Mouse (Mus musculus): Measurements from ENCODE around the gene 2810004N23Rik. TPM values are rescaled to one million over a fixed set of nuclear protein-coding genes. Genes with fewer than 3 reads are reported as not detected.

The 2810004N23Rik gene
- polyA plus RNA-seq, 1 experiment: 17.1 TPM

DNA sequence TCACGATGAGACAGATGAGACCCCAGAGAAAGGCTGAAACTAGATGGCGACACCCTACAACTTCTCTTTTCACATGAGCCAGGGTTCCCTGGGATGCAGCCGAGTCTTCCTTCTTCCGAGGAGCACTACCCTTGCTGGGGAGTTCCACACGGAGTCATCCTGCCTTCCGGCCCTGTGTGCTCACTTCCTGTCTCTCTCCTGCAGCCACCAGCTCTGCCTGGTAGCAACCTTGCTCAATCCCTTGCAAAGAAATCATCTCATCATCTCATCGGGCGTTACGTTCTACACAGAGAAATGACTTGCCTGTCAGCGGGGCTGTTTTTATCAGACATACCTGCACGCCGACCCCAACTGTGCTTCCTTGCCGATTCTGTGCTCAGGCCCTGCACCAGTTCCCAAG lies 32.9 kb downstream of the 2810004N23Rik start:
- Histone ChIP-seq H3K4me1 (ENCODE audit: control insufficient read depth, insufficient read depth, low read length) (no peaks in the 10 kb centered on the region), H3K27ac (ENCODE audit: insufficient read depth, low read length) (no peak overlapping the region), H3K4me3 (ENCODE audit: insufficient read depth, low read length) (no peak overlapping the region)
- TF ChIP-seq CTCF (IDR thresholded peaks at IDR 0.05; ENCODE audit: extremely low read depth, insufficient read depth, low read length) (no peak), POLR2A (IDR thresholded peaks at IDR 0.05; ENCODE audit: extremely low read depth, insufficient read depth, low read length) (no peak)

DNA sequence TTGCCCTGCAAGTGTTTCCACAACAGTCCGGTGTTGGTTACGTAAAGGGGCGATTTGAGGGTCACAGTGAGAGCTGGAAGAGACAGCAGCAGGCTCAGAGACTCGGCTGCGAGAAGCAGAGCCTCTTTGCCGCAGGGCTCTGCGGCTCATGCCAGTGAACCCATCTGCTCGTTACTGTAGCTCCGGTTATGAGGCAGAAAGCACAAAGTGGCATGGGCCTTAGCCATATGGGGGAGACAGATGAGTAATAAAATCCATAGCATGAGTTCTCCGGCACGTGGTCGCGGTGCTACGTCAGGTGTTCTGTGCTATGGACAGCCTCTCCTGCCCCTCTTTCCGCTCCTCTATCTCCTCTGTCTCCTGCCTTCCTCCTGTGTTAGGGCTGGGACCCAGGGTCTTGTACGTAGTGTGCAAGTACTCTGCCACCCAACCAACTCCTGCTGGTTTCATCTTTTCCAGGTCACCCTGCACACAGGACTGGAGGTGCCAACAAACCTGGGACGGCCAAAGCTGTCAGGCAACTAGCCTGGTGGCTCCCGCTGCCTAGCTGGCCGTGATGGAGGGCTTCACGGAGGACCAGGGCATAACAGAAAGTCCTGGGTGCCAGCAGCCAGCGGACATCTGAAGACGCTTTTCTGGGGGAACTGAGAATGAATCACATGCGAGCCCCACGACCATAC lies 34.2 kb downstream of the 2810004N23Rik start:
- Histone ChIP-seq H3K4me3 (ENCODE audit: insufficient read depth, low read length) (no peak overlapping the region), H3K4me1 (ENCODE audit: control insufficient read depth, insufficient read depth, low read length) (no peaks in the 10 kb centered on the region), H3K27ac (ENCODE audit: insufficient read depth, low read length) (no peak overlapping the region)
- TF ChIP-seq POLR2A (IDR thresholded peaks at IDR 0.05; ENCODE audit: extremely low read depth, insufficient read depth, low read length) (no peak), CTCF (IDR thresholded peaks at IDR 0.05; ENCODE audit: extremely low read depth, insufficient read depth, low read length) (no peak)

DNA sequence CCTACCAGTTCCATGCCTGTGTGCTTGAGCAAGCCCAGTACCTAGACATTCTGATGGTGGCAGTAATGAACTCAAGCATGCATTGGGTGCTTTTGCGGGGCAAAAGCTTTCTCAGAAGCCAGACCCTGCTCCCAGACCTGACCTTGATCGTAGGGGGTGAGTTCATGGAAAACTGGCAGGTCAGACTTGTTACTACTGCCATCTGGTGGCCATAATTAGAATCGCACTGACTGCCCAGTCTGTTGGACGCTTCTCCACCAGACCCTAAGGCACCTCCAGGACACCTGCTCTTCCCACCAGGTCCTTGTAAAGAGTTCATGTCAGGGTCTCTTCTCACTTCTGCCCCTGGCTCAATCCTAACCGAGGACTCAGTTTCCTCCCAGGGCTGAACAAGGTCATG lies 35.5 kb downstream of the 2810004N23Rik start:
- Histone ChIP-seq H3K4me1 (ENCODE audit: control insufficient read depth, insufficient read depth, low read length) (no peaks in the 10 kb centered on the region), H3K27ac (ENCODE audit: insufficient read depth, low read length) (no peak overlapping the region), H3K4me3 (ENCODE audit: insufficient read depth, low read length) (no peak overlapping the region)
- peak; percentile 73 for TF ChIP-seq CTCF (IDR thresholded peaks at IDR 0.05; ENCODE audit: extremely low read depth, insufficient read depth, low read length)
- no peak for TF ChIP-seq POLR2A (IDR thresholded peaks at IDR 0.05; ENCODE audit: extremely low read depth, insufficient read depth, low read length)

GRCm38 (mm10) chr8:124826658-124827057 lies 36.3 kb downstream of the 2810004N23Rik start:
- TF ChIP-seq CTCF (IDR thresholded peaks at IDR 0.05; ENCODE audit: extremely low read depth, insufficient read depth, low read length): no peak
- Histone ChIP-seq H3K27ac (ENCODE audit: insufficient read depth, low read length) (no peak overlapping the region), H3K4me3 (ENCODE audit: insufficient read depth, low read length) (no peak overlapping the region), H3K4me1 (ENCODE audit: control insufficient read depth, insufficient read depth, low read length) (no peaks in the 10 kb centered on the region)

DNA sequence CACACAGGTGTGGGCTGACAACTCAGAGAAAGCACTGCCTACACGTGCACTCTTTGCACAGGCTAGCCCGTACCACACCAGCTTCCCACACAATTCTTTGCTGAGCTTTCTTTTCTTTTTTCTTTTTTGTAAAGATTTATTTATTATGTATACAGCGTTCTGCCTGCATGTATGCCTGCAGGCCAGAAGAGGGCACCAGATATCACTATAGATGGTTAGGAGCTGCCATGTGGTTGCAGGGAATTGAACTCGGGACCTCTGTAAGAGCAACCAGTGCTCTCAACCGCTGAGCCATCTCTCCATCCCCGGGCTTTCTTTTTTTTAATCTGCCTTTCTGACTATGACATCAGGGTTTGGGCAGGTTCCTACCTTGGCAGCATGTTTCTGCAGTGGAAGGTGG lies 39.4 kb downstream of the 2810004N23Rik start:
- Histone ChIP-seq H3K27ac (ENCODE audit: insufficient read depth, low read length) (no peak overlapping the region), H3K4me1 (ENCODE audit: control insufficient read depth, insufficient read depth, low read length) (no peaks in the 10 kb centered on the region), H3K4me3 (ENCODE audit: insufficient read depth, low read length) (no peak overlapping the region)
- TF ChIP-seq POLR2A (IDR thresholded peaks at IDR 0.05; ENCODE audit: extremely low read depth, insufficient read depth, low read length) (no peak), CTCF (IDR thresholded peaks at IDR 0.05; ENCODE audit: extremely low read depth, insufficient read depth, low read length) (no peak)

DNA sequence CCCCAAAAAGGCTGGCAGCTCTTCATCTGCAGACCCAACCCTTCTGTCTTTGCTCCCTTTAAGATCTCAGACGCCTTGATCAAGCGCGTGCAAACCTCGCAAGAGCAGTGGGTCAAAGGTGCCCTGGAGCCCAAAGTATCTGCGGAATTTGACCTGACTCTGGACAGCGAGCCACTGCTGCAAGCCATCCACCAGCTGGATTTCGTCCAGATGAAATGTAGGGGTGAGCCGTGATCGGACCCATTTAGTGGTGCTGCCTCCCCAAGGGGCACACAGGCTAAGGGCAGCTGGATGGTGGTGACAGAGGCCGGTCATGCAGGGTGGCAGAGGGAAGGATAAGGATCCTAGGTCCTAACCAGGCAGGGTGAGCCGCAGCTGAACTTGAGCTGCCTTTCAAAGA lies 42.8 kb downstream of the 2810004N23Rik start:
- Histone ChIP-seq H3K27ac (ENCODE audit: insufficient read depth, low read length) (no peak overlapping the region), H3K4me3 (ENCODE audit: insufficient read depth, low read length) (no peak overlapping the region), H3K4me1 (ENCODE audit: control insufficient read depth, insufficient read depth, low read length) (no peaks in the 10 kb centered on the region)
- TF ChIP-seq POLR2A (IDR thresholded peaks at IDR 0.05; ENCODE audit: extremely low read depth, insufficient read depth, low read length) (no peak), CTCF (IDR thresholded peaks at IDR 0.05; ENCODE audit: extremely low read depth, insufficient read depth, low read length) (no peak)

- Histone ChIP-seq H3K4me3 (ENCODE audit: insufficient read depth, low read length) (no peak overlapping the region), H3K27ac (ENCODE audit: insufficient read depth, low read length) (no peak overlapping the region), H3K4me1 (ENCODE audit: control insufficient read depth, insufficient read depth, low read length) (no peaks in the 10 kb centered on the region)
- TF ChIP-seq POLR2A (IDR thresholded peaks at IDR 0.05; ENCODE audit: extremely low read depth, insufficient read depth, low read length) (no peak), CTCF (IDR thresholded peaks at IDR 0.05; ENCODE audit: extremely low read depth, insufficient read depth, low read length) (no peak)
These were observed 43.3 kb downstream of the 2810004N23Rik start for GRCm38 (mm10) chr8:124819612-124820115.

DNA sequence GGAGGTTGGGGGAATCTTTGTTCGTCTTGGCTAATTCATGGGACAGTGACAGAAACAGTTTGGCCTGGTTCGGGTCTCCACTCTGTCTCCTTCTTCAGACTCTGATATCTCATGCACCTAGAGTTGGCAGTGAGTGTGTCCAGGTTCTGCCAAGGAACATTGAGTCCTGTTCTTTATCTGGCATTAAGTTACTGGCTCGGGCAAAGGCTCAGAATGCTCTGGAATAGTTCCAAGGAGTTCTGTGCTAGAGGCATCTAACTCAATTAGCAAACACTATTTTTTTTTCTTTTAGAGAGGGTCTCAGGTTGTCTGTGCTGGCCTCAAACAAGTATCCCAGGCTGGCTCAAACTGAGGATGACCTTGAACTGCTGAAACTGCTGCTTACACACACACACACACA lies 45.6 kb downstream of the 2810004N23Rik start:
- Histone ChIP-seq H3K4me1 (ENCODE audit: control insufficient read depth, insufficient read depth, low read length) (no peaks in the 10 kb centered on the region), H3K27ac (ENCODE audit: insufficient read depth, low read length) (no peak overlapping the region)

DNA sequence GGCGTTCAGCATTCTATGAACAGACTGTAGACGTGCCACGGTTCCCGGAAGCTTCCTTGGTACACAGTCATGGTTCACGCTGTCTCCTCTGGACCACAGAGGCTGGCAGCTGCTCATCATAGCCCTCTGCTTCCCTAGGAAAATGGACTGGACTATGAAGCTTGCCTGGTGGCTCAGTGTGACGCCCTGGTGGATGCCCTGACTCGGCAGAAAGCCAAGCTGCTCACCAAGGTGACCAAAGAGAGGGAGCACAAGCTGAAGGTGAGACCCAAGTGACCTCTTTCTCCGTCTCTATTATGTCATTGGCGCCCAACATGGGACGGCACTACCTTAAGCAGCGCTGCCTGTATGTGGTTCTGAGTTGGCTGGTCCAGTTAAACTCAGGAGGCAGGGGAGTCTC lies 46.1 kb downstream of the 2810004N23Rik start:
- no peak for TF ChIP-seq CTCF (IDR thresholded peaks at IDR 0.05; ENCODE audit: extremely low read depth, insufficient read depth, low read length)
- no peak for TF ChIP-seq POLR2A (IDR thresholded peaks at IDR 0.05; ENCODE audit: extremely low read depth, insufficient read depth, low read length)
- H3K4me3 ChIP-seq (ENCODE audit: insufficient read depth, low read length): no peak overlapping the region
- H3K4me1 ChIP-seq (ENCODE audit: control insufficient read depth, insufficient read depth, low read length): no peaks in the 10 kb centered on the region
- H3K27ac ChIP-seq (ENCODE audit: insufficient read depth, low read length): no peak overlapping the region

More for the DNA sequence above, 45.6 kb downstream of the 2810004N23Rik start:
- no peak for TF ChIP-seq CTCF (IDR thresholded peaks at IDR 0.05; ENCODE audit: extremely low read depth, insufficient read depth, low read length)
- TF ChIP-seq POLR2A (IDR thresholded peaks at IDR 0.05; ENCODE audit: extremely low read depth, insufficient read depth, low read length): no peak
- no peak overlapping the region for H3K4me3 ChIP-seq (ENCODE audit: insufficient read depth, low read length)

GRCm38 (mm10) chr8:124815870-124816269 lies 47.0 kb downstream of the 2810004N23Rik start:
- no peak overlapping the region for H3K27ac ChIP-seq (ENCODE audit: insufficient read depth, low read length)
- no peak overlapping the region for H3K4me3 ChIP-seq (ENCODE audit: insufficient read depth, low read length)
- TF ChIP-seq CTCF (IDR thresholded peaks at IDR 0.05; ENCODE audit: extremely low read depth, insufficient read depth, low read length) (no peak), POLR2A (IDR thresholded peaks at IDR 0.05; ENCODE audit: extremely low read depth, insufficient read depth, low read length) (no peak)

More at GRCm38 (mm10) chr8:124815870-124816269, 47.0 kb downstream of the 2810004N23Rik start:
- H3K4me1 ChIP-seq (ENCODE audit: control insufficient read depth, insufficient read depth, low read length): no peaks in the 10 kb centered on the region

All from cortical plate, adult 2 months (tissue).